Mouse (Mus musculus) embryonic facial prominence, embryonic 15.5 days (tissue): ENCODE results near the gene Fgf9. TPM values are rescaled to one million over a fixed set of nuclear protein-coding genes. Genes with fewer than 3 reads are reported as not detected.

Experiments used
- ATAC-seq: fragments of 200-750 bp; cut with Nextera tagmentation; 2 replicates; pipeline ENCODE4 v1.8.0; 2017; ENCODE audit warnings: low read depth, moderate TSS enrichment; ENCODE audit not compliant: insufficient number of reproducible peaks, low FRiP score, low TSS enrichment
- H3K27ac ChIP-seq: fragments of 300-500 bp; sonication (generic); replicated peaks from 2 replicates; pipeline ENCODE4 v1.5.1; 2015; ENCODE audit warnings: mild to moderate bottlenecking, inconsistent platforms
- H3K27me3 ChIP-seq: fragments of 300-500 bp; sonication (generic); 2 replicates; pipeline ENCODE4 v1.6.1; 2015; ENCODE audit warnings: inconsistent platforms
- H3K36me3 ChIP-seq: fragments of 300-500 bp; sonication (generic); 2 replicates; pipeline ENCODE4 v1.6.1; 2015; ENCODE audit warnings: mild to moderate bottlenecking, inconsistent platforms
- H3K4me1 ChIP-seq: fragments of 300-500 bp; sonication (generic); 2 replicates; pipeline ENCODE4 v1.6.1; 2015; ENCODE audit warnings: inconsistent platforms
- H3K4me2 ChIP-seq: fragments of 300-500 bp; sonication (generic); replicated peaks from 2 replicates; pipeline ENCODE4 v1.6.1; 2015; ENCODE audit warnings: mild to moderate bottlenecking, inconsistent platforms
- H3K4me3 ChIP-seq: fragments of 300-500 bp; sonication (generic); replicated peaks from 2 replicates; pipeline ENCODE4 v1.5.1; 2015; ENCODE audit warnings: mild to moderate bottlenecking, inconsistent platforms
- H3K9ac ChIP-seq: fragments of 300-500 bp; sonication (generic); 2 replicates; pipeline ENCODE4 v1.6.1; 2015; ENCODE audit warnings: inconsistent platforms
- H3K9me3 ChIP-seq: fragments of 300-500 bp; sonication (generic); replicated peaks from 2 replicates; pipeline ENCODE4 v1.6.1; 2016; ENCODE audit warnings: inconsistent platforms
- WGBS: fragments of 180-500 bp; shearing (Covaris S2); methylation state at CpG from one replicate; pipeline ENCODE4 v1.1.7; 2015; 5-methylcytosine and 5-hydroxymethylcytosine counted together
- polyA plus RNA-seq: library from polyadenylated mRNA; unstranded; fragments of >200 nt; fragmentation: Nextera tagmentation; extraction: Ambion mirVana; gene quantifications from 2 replicates; pipeline ENCODE4 v1.2.1, GENCODE M21; 2015

The Fgf9 gene
- polyA plus RNA-seq, 1 experiment from 2014 or later: 12.5 TPM

DNA sequence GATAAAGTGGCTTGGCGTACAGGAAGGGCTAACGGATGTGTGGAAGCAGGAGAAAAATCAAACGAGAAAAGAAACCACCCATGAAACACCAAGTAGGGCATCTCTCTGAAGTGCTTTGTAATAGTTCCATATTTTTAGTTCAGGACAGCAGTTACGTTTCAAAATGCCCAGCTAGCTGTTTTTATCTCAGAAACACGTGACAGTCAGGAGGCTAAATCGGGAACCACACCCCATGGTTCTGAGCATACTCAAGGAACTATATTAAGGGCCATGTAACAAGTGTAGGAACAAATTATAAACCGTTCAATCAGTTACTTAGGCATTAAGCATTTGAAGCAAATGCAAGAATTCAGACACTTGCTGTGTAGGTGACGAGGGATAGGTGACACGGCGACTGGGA, 56.2 kb downstream of the Fgf9 start:
- Histone ChIP-seq H3K4me1 (no peaks in the 10 kb centered on the region), H3K27me3 (no peaks in the 10 kb centered on the region), H3K4me3 (no peak overlapping the region), H3K9ac (no peak overlapping the region), H3K27ac (no peak overlapping the region), H3K4me2 (no peak overlapping the region), H3K36me3 (no peaks in the 10 kb centered on the region), H3K9me3 (no peaks in the 10 kb centered on the region)
- no peak for ATAC-seq
- 84% methylated on average over 10 of the region's 10 CpGs for WGBS

DNA sequence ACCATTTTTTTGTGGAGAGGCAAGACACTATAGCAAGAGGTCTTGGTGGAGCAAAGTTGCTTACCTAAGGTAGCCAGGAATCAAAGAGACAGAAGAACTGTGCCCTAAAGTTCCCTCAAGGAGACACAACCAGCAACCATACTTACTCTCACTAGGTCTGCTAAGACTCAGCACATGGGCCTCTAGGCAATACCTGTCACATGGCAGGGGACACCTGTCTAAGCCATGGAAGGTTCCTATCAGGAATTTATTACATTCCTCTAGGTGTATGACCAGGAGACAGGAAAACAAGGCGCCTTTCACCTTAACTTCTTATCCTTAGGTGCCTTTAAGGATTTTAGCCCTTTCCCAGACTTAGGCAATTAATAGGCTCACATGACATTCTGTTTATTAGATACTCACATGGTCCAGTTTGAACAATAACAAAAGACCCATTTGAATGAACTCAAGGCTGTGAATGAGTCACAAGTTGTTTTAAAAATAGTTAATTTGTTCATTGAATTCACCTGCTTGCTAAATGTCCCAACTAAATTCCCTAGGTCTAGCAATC, 69.2 kb downstream of the Fgf9 start:
- no peak overlapping the region for H3K9ac ChIP-seq
- no peak overlapping the region for H3K4me3 ChIP-seq
- H3K4me1 ChIP-seq: no peaks in the 10 kb centered on the region
- H3K27ac ChIP-seq: no peak overlapping the region
- H3K36me3 ChIP-seq: no peaks in the 10 kb centered on the region
- no peaks in the 10 kb centered on the region for H3K9me3 ChIP-seq
- H3K4me2 ChIP-seq: no peak overlapping the region
- no peaks in the 10 kb centered on the region for H3K27me3 ChIP-seq
- 78% methylated on average over 1 of the region's 1 CpGs for WGBS
- ATAC-seq: no peak

DNA sequence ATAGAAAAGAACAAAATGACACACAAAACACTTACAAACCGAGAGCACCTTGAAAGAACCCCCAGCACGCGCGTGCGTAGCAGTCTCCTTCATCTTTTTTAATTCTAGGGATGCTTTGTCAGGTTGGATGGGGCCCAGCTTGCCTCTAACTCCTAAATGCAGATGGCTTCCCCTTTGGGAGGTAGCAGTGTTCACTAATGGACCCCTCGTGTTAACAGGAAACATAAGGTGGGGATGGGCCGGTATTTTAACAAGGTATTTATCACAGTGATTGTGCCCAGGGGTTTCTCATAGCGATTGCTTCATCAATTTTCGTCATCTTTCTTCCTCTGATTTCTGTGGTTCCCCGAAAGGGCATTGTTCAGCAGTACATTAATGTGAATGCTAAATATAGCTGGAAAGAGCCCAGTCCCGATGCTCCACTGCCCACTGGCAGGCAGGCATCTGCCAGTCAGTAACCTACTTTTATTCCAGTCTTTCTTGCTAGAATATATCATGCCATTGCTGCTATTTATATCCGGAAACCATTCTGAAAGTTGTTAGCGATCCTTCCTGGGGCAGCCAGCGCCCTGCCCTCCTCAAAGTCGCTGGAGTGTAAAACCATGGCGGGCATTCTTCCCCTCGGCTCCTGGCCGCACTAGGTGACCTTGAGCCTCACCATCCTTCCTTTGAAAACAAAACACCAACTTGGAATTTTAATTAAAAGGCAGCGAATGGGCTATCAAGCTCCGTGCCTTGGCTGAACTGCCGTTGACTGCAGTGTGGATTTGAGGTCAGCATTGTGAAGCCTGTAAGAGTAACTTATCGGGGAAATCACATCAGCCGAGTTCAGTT, 79.5 kb downstream of the Fgf9 start:
- Histone ChIP-seq H3K9me3 (no peaks in the 10 kb centered on the region), H3K4me1 (peaks cover 6% of the 10 kb centered on the region), H3K27me3 (no peaks in the 10 kb centered on the region), H3K9ac (no peak overlapping the region), H3K27ac (no peak overlapping the region), H3K4me2 (0 out of 2 replicates have a peak overlapping the region, but pooled peaks have one; percentile 6), H3K36me3 (no peaks in the 10 kb centered on the region), H3K4me3 (no peak overlapping the region)
- WGBS: 69% methylated on average over 23 of the region's 23 CpGs
- no peak for ATAC-seq

DNA sequence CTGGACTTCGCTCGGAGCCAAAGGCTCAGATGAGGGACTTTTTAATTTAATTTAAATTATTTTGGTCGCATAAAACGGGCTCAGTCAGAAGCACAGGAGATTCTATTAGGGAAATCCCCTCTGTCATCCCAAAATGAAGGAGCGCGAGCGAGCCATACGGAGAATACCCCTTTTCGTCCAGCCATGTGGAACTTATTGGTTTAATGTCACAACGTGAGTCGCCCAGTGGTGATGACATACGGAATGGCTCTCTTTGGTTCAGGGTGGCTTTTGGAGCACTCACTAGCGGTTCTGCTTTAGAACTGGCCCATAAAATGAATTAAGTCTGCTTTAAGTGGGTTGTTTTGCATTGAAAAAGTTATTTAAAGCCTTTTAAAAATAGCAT, 80.1 kb downstream of the Fgf9 start:
- 60% methylated on average over 13 of the region's 13 CpGs for WGBS

DNA sequence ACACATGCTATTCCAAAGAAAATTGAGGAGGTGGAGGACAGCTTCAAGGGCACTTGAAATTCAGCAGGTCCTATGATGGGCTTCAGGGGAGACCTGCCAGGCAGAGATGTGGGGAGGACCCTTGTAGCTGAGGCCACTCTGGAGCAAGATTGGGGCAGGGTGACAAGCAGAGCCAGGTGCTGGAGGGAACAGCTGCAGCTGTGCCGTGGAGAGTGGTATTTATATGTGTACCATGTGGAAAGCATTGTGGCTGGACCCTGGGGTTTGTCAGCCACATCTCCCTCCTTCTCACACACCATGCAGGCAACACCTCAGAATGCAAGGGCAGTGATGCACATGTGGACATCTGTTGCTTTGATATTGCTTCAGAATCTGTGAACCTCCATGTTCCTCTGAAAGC, 81.8 kb downstream of the Fgf9 start:
- 35% methylated on average over 1 of the region's 1 CpGs for WGBS
- no peaks in the 10 kb centered on the region for H3K27me3 ChIP-seq
- H3K36me3 ChIP-seq: no peaks in the 10 kb centered on the region
- H3K4me1 ChIP-seq: peaks cover 6% of the 10 kb centered on the region
- no peaks in the 10 kb centered on the region for H3K9me3 ChIP-seq
- no peak overlapping the region for H3K9ac ChIP-seq
- 0 out of 2 replicates have a peak, but pooled peaks have one; percentile 52 for ATAC-seq
- H3K4me2 ChIP-seq: no peak overlapping the region
- H3K27ac ChIP-seq: no peak overlapping the region
- no peak overlapping the region for H3K4me3 ChIP-seq

More for the DNA sequence above, 80.1 kb downstream of the Fgf9 start:
- no peak overlapping the region for H3K9ac ChIP-seq
- no peaks in the 10 kb centered on the region for H3K9me3 ChIP-seq
- H3K27ac ChIP-seq: no peak overlapping the region
- ATAC-seq: no peak
- H3K4me1 ChIP-seq: peaks cover 6% of the 10 kb centered on the region
- H3K4me2 ChIP-seq: 0 out of 2 replicates have a peak overlapping the region, but pooled peaks have one; percentile 6
- H3K36me3 ChIP-seq: no peaks in the 10 kb centered on the region
- no peaks in the 10 kb centered on the region for H3K27me3 ChIP-seq
- no peak overlapping the region for H3K4me3 ChIP-seq

DNA sequence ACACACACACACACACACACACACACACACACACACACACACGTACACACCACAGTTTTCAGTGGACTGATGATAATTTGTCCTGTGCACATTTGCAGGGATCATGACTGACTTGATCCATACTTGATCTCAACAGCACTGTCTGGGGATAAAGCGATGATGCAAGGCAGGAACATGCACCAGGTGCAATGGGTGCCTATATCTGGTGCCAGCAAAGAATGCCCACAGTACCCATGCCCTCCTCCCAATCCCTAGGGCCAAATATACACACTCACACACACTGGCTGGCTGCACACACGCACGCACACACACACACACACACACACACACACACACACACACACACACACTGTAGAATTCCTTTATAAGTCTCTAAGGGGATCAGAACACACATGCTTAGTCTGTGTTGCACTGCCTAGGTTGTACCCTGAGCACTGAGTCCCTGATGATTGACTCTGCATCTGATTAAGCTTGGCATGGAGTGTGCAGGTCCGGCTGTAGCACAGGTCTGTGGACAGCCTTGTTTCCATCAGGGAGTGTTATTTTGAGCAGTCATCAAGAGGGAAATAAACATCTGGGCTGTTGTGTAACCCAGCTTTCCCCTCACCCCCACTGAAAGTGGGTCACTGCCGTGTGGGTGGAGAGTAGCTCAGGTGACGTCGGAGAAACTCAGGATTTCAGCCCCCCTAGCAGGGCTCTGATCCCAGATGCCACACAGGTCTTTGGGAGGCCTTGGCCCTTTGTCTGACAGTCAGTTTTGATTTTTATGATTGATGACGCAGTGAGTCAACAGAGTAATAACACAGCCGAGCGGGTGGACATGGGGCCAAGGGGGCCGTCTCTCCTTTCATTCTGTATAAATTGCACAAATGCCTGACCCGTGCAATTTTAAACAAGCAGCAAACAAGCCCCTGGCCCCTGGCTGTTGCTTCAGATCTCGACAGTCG, 83.4 kb downstream of the Fgf9 start:
- WGBS: 31% methylated on average over 15 of the region's 15 CpGs
- H3K9me3 ChIP-seq: no peaks in the 10 kb centered on the region

DNA sequence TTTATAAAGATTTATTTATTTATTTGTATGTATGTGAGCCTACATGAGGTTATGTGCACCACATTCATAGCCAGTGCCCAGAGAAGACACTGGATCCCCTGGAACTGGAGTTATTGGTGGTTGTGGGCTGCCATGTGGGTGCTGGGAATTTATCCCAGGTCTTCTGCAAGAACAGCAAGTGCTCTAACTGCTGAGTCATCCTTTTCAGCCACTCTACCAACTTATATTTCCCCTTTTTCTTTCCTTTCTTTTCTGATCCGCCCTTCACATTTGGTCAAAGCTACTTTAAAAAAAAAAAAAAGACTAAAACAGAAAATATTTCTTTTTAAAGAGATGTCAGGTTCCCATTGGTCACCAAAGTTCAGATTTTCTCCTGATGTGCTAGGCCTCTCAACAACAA, 90.3 kb downstream of the Fgf9 start:
- 83% methylated on average over 1 of the region's 1 CpGs for WGBS
- Histone ChIP-seq H3K4me2 (no peak overlapping the region), H3K4me3 (no peak overlapping the region), H3K27ac (no peak overlapping the region), H3K9me3 (no peaks in the 10 kb centered on the region), H3K36me3 (no peaks in the 10 kb centered on the region), H3K27me3 (no peaks in the 10 kb centered on the region), H3K9ac (no peak overlapping the region), H3K4me1 (no peaks in the 10 kb centered on the region)
- ATAC-seq: no peak

More for the DNA sequence above, 83.4 kb downstream of the Fgf9 start:
- no peak overlapping the region for H3K27ac ChIP-seq
- H3K27me3 ChIP-seq: no peaks in the 10 kb centered on the region
- H3K4me1 ChIP-seq: peaks cover 6% of the 10 kb centered on the region
- no peaks in the 10 kb centered on the region for H3K36me3 ChIP-seq
- 0 out of 2 replicates have a peak overlapping the region, but pooled peaks have one; percentile 1 for H3K4me2 ChIP-seq
- peak; percentile 27; the same call in 1 of the 2 replicates for ATAC-seq
- H3K4me3 ChIP-seq: no peak overlapping the region
- no peak overlapping the region for H3K9ac ChIP-seq

Other genes starting within 250 kb of the Fgf9 start
- gene Ska3, start 244.4 kb upstream of the Fgf9 start, polyA plus RNA-seq: 25.4 and 28.6 TPM in 2 replicates
- 156 and 160 TPM in 2 replicates for gene Mrpl57, start 244.3 kb upstream of the Fgf9 start, polyA plus RNA-seq
- 67.0 and 71.2 TPM in 2 replicates for gene Zdhhc20, start 180.3 kb upstream of the Fgf9 start, polyA plus RNA-seq
- 93.1 and 94.9 TPM in 2 replicates for gene Micu2, start 71.3 kb upstream of the Fgf9 start, polyA plus RNA-seq